Mouse (Mus musculus) mesoderm, embryonic 11.5 days (tissue): ENCODE data around the gene Bloc1s3.
"Not testable (repeated sequence)": the region's sequence is repeated elsewhere in the genome, so short reads cannot be mapped to it uniquely, and the experiment has no call there.

Experiments used
- DNase-seq: peaks from one replicate; pipeline ENCODE4 v3.0.0-alpha.2; 2012; ENCODE audit warnings: low read depth, low spot score

The Bloc1s3 gene

GRCm38 (mm10) chr7:19517652-19518365 is 9.6 kb upstream of the Bloc1s3 start, which contains the start of gene Nkpd1:
Gene Nkpd1, plus strand, starts transcription at chr7:19517838.
- no peak for DNase-seq

- no peak for DNase-seq
Observed at GRCm38 (mm10) chr7:19512353-19512752, 4.2 kb upstream of the Bloc1s3 start.

GRCm38 (mm10) chr7:19511934-19512333 is 3.8 kb upstream of the Bloc1s3 start:
- not testable (repeated sequence) for DNase-seq

- no peak for DNase-seq
Observed at GRCm38 (mm10) chr7:19509786-19510185, 1.6 kb upstream of the Bloc1s3 start.

- DNase-seq, result no peak
Observed at GRCm38 (mm10) chr7:19508924-19509568, 879 bp upstream of the Bloc1s3 start.

GRCm38 (mm10) chr7:19507612-19507981 is 570 bp downstream of the Bloc1s3 start:
- DNase-seq, result no peak

- peak; percentile 82 for DNase-seq
Observed at GRCm38 (mm10) chr7:19506969-19507611, 1.1 kb downstream of the Bloc1s3 start.

GRCm38 (mm10) chr7:19506326-19506725 is 1.8 kb downstream of the Bloc1s3 start:
- DNase-seq, result no peak

- peak; percentile 73 for DNase-seq
Observed at GRCm38 (mm10) chr7:19503481-19504068, 4.6 kb downstream of the Bloc1s3 start.

GRCm38 (mm10) chr7:19501658-19502057 is 6.5 kb downstream of the Bloc1s3 start:
- DNase-seq, result no peak

GRCm38 (mm10) chr7:19500420-19501363 is 7.5 kb downstream of the Bloc1s3 start:
- DNase-seq, result no peak

- DNase-seq, result no peak
Observed at GRCm38 (mm10) chr7:19498326-19498725, 9.8 kb downstream of the Bloc1s3 start.

- no peak for DNase-seq
Observed at GRCm38 (mm10) chr7:19496214-19496555, 12.0 kb downstream of the Bloc1s3 start.

- DNase-seq, result peak; percentile 32
Observed at GRCm38 (mm10) chr7:19495521-19496213, 12.5 kb downstream of the Bloc1s3 start.

- DNase-seq, result no peak
Observed at GRCm38 (mm10) chr7:19494751-19495474, 13.3 kb downstream of the Bloc1s3 start.

- peak; percentile 28 for DNase-seq
Observed at GRCm38 (mm10) chr7:19491731-19492130, 16.4 kb downstream of the Bloc1s3 start.

GRCm38 (mm10) chr7:19489525-19489924 is 18.6 kb downstream of the Bloc1s3 start:
- no peak for DNase-seq

- no peak for DNase-seq
Observed at GRCm38 (mm10) chr7:19486549-19486948, 21.6 kb downstream of the Bloc1s3 start.

- DNase-seq, result no peak
Observed at GRCm38 (mm10) chr7:19485488-19485887, 22.7 kb downstream of the Bloc1s3 start.

GRCm38 (mm10) chr7:19483281-19483680 is 24.9 kb downstream of the Bloc1s3 start:
- no peak for DNase-seq
